Mouse (Mus musculus) hindbrain, embryonic 14.5 days (tissue): ENCODE data around the gene Flnb. TPM values are rescaled to one million over a fixed set of nuclear protein-coding genes. Genes with fewer than 3 reads are reported as not detected.

Experiments used
- ATAC-seq: fragments of 200-750 bp; cut with Nextera tagmentation; 2 replicates; pipeline ENCODE4 v1.8.0; 2017; ENCODE audit warnings: moderate number of reproducible peaks, mild to moderate bottlenecking, moderate TSS enrichment, moderate library complexity; ENCODE audit not compliant: low FRiP score
- DNase-seq: peaks from one replicate; pipeline ENCODE4 v3.0.0-alpha.2; 2015; ENCODE audit warnings: low spot score
- H3K27ac ChIP-seq: fragments of 300-500 bp; sonication (generic); 2 replicates; pipeline ENCODE4 v1.5.1; 2014; ENCODE audit warnings: mild to moderate bottlenecking, moderate library complexity
- H3K27me3 ChIP-seq: fragments of 300-500 bp; sonication (generic); 2 replicates; pipeline ENCODE4 v1.6.1; 2014; ENCODE audit warnings: mild to moderate bottlenecking, low read length, mixed read lengths; ENCODE audit not compliant: control insufficient read depth, insufficient read depth
- H3K36me3 ChIP-seq: fragments of 300-500 bp; sonication (generic); replicated peaks from 2 replicates; pipeline ENCODE4 v1.6.1; 2014; ENCODE audit not compliant: control insufficient read depth, insufficient read depth
- H3K4me1 ChIP-seq: fragments of 300-500 bp; sonication (generic); replicated peaks from 2 replicates; pipeline ENCODE4 v1.6.1; 2014; ENCODE audit warnings: antibody characterized with exemption, low read length, mixed read lengths; ENCODE audit not compliant: control insufficient read depth, insufficient read depth
- H3K4me2 ChIP-seq: fragments of 300-500 bp; sonication (generic); replicated peaks from 2 replicates; pipeline ENCODE4 v1.6.1; 2014; ENCODE audit warnings: mild to moderate bottlenecking, moderate library complexity
- H3K4me3 ChIP-seq: fragments of 300-500 bp; sonication (generic); replicated peaks from 2 replicates; pipeline ENCODE4 v1.5.1; 2014; ENCODE audit warnings: mild to moderate bottlenecking, low read length
- H3K9ac ChIP-seq: fragments of 300-500 bp; sonication (generic); 2 replicates; pipeline ENCODE4 v1.6.1; 2014
- H3K9me3 ChIP-seq: fragments of 300-500 bp; sonication (generic); 2 replicates; pipeline ENCODE4 v1.6.1; 2016; ENCODE audit warnings: low read length; ENCODE audit not compliant: control insufficient read depth
- WGBS: fragments of 180-500 bp; shearing (Covaris S2); extraction: QIAGEN DNeasy Blood & Tissue Kit; methylation state at CpG from one replicate; pipeline ENCODE4 v1.1.7; 2014; 5-methylcytosine and 5-hydroxymethylcytosine counted together
- polyA plus RNA-seq: library from polyadenylated mRNA; unstranded; fragments of >200 nt; fragmentation: Nextera tagmentation; extraction: Ambion mirVana; gene quantifications from 2 replicates; pipeline ENCODE4 v1.2.1, GENCODE M21; 2014

Flnb gene
- polyA plus RNA-seq, 1 experiment from 2014 or later = 9.0 TPM

- ATAC-seq (no peak), DNase-seq (no peak)
- peaks cover 7% of the 10 kb centered on the region; the same call in 1 of the 2 replicates for H3K4me1 ChIP-seq
- H3K9ac ChIP-seq = no peak overlapping the region
- H3K36me3 ChIP-seq = peaks cover 56% of the 10 kb centered on the region
- no peak overlapping the region for H3K4me2 ChIP-seq
- WGBS = 88% methylated on average over 4 of the region's 4 CpGs
- no peak overlapping the region for H3K27ac ChIP-seq
- H3K4me3 ChIP-seq = no peak overlapping the region
- H3K27me3 ChIP-seq = no peaks in the 10 kb centered on the region
- no peaks in the 10 kb centered on the region for H3K9me3 ChIP-seq
Observed at GRCm38 (mm10) chr14:7884841-7885240, 67.1 kb downstream of the Flnb start.

- 68% methylated on average over 9 of the region's 9 CpGs for WGBS
- Histone ChIP-seq H3K4me3 (no peak overlapping the region), H3K27me3 (no peaks in the 10 kb centered on the region), H3K9ac (no peak overlapping the region), H3K9me3 (no peaks in the 10 kb centered on the region), H3K4me2 (no peak overlapping the region), H3K27ac (no peak overlapping the region), H3K36me3 (peaks cover 58% of the 10 kb centered on the region), H3K4me1 (peaks cover 7% of the 10 kb centered on the region; the same call in 1 of the 2 replicates)
- no peak for DNase-seq
- ATAC-seq = peak; percentile 47
Observed at GRCm38 (mm10) chr14:7885540-7885939, 67.8 kb downstream of the Flnb start.

GRCm38 (mm10) chr14:7886008-7886407, 68.3 kb downstream of the Flnb start:
- Histone ChIP-seq H3K4me1 (peaks cover 7% of the 10 kb centered on the region; the same call in 1 of the 2 replicates), H3K27me3 (no peaks in the 10 kb centered on the region), H3K4me2 (no peak overlapping the region), H3K9me3 (no peaks in the 10 kb centered on the region), H3K36me3 (peaks cover 62% of the 10 kb centered on the region), H3K9ac (no peak overlapping the region), H3K4me3 (no peak overlapping the region), H3K27ac (peak overlapping the region; percentile 51)
- ATAC-seq = no peak
- no peak for DNase-seq
- WGBS = 84% methylated on average over 6 of the region's 6 CpGs

GRCm38 (mm10) chr14:7887171-7887570, 69.4 kb downstream of the Flnb start:
- no peak overlapping the region for H3K4me3 ChIP-seq
- H3K27ac ChIP-seq = no peak overlapping the region
- no peaks in the 10 kb centered on the region for H3K9me3 ChIP-seq
- no peak overlapping the region for H3K9ac ChIP-seq
- no peaks in the 10 kb centered on the region for H3K27me3 ChIP-seq
- H3K4me2 ChIP-seq = no peak overlapping the region
- ATAC-seq = no peak
- H3K4me1 ChIP-seq = peaks cover 7% of the 10 kb centered on the region; the same call in 1 of the 2 replicates
- 75% methylated on average over 7 of the region's 7 CpGs for WGBS
- no peak for DNase-seq
- H3K36me3 ChIP-seq = peaks cover 63% of the 10 kb centered on the region

- peaks cover 7% of the 10 kb centered on the region; the same call in 1 of the 2 replicates for H3K4me1 ChIP-seq
- no peak overlapping the region for H3K4me3 ChIP-seq
- ATAC-seq = no peak
- H3K27ac ChIP-seq = peak overlapping the region; percentile 85
- no peaks in the 10 kb centered on the region for H3K27me3 ChIP-seq
- H3K9me3 ChIP-seq = no peaks in the 10 kb centered on the region
- WGBS = 98% methylated on average over 6 of the region's 6 CpGs
- no peak overlapping the region for H3K4me2 ChIP-seq
- H3K9ac ChIP-seq = 0 out of 2 replicates have a peak overlapping the region, but pooled peaks have one; percentile 25
- H3K36me3 ChIP-seq = peaks cover 65% of the 10 kb centered on the region
- DNase-seq = no peak
Observed at GRCm38 (mm10) chr14:7888294-7888693, 70.5 kb downstream of the Flnb start.

GRCm38 (mm10) chr14:7888811-7889651, 71.3 kb downstream of the Flnb start:
- H3K36me3 ChIP-seq = peaks cover 66% of the 10 kb centered on the region
- no peaks in the 10 kb centered on the region for H3K27me3 ChIP-seq
- H3K27ac ChIP-seq = peak overlapping the region; percentile 85
- ATAC-seq (peak; percentile 85), DNase-seq (peak; percentile 74)
- 51% methylated on average over 11 of the region's 11 CpGs for WGBS
- no peak overlapping the region for H3K4me2 ChIP-seq
- H3K9ac ChIP-seq = peak overlapping the region; percentile 25
- H3K9me3 ChIP-seq = no peaks in the 10 kb centered on the region
- H3K4me1 ChIP-seq = peaks cover 7% of the 10 kb centered on the region; the same call in 1 of the 2 replicates
- H3K4me3 ChIP-seq = no peak overlapping the region

GRCm38 (mm10) chr14:7889834-7890233, 72.1 kb downstream of the Flnb start:
- ATAC-seq = no peak
- Histone ChIP-seq H3K27ac (peak overlapping the region; percentile 85), H3K4me3 (no peak overlapping the region), H3K27me3 (no peaks in the 10 kb centered on the region), H3K4me1 (peaks cover 7% of the 10 kb centered on the region; the same call in 1 of the 2 replicates), H3K9ac (no peak overlapping the region), H3K4me2 (no peak overlapping the region), H3K9me3 (no peaks in the 10 kb centered on the region), H3K36me3 (peaks cover 66% of the 10 kb centered on the region)
- no peak for DNase-seq
- WGBS = 68% methylated on average over 9 of the region's 9 CpGs

- Histone ChIP-seq H3K27me3 (no peaks in the 10 kb centered on the region), H3K9ac (no peak overlapping the region), H3K36me3 (peaks cover 64% of the 10 kb centered on the region), H3K9me3 (no peaks in the 10 kb centered on the region), H3K27ac (no peak overlapping the region), H3K4me3 (no peak overlapping the region), H3K4me1 (peaks cover 7% of the 10 kb centered on the region; the same call in 1 of the 2 replicates), H3K4me2 (no peak overlapping the region)
- ATAC-seq (no peak), DNase-seq (no peak)
Observed at GRCm38 (mm10) chr14:7891401-7891800, 73.6 kb downstream of the Flnb start.

- WGBS = 94% methylated on average over 9 of the region's 9 CpGs
- no peak for DNase-seq
- ATAC-seq = no peak
- Histone ChIP-seq H3K9ac (no peak overlapping the region), H3K9me3 (no peaks in the 10 kb centered on the region), H3K27ac (no peak overlapping the region), H3K4me2 (no peak overlapping the region), H3K4me3 (no peak overlapping the region), H3K36me3 (peaks cover 69% of the 10 kb centered on the region), H3K4me1 (peaks cover 4% of the 10 kb centered on the region; the same call in 1 of the 2 replicates), H3K27me3 (no peaks in the 10 kb centered on the region)
Observed at GRCm38 (mm10) chr14:7896126-7896525, 78.4 kb downstream of the Flnb start.
